25 mouse cellular contexts compared by ENCODE assay signal in the genomic region with DNA sequence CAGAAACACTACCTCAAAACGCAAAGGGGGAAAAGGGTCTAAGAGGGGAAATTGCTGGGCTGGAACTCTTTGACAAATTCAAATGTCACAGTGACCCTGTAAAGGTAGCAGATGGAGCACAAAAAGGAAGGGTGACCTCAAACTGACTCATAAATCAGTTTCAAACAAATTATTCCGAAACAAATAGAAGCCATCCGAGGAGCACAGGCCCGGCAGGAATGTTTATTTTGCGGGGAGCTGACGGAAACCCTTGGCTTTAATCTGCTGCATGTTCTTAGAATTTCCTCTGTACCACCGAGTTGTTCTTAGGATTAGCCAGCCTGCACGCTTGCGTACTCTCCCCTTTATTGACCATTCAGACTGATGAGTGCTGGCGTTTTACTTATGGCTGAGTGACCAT. TPM values are rescaled to one million over a fixed set of nuclear protein-coding genes. Genes with fewer than 3 reads are reported as not detected.
DNase-seq lines count a peak whose midpoint lies in the region; ATAC-seq and TF ChIP-seq lines count a peak whose summit lies in the region.
"Had no signal": no experiment of that assay in that cellular context is flagged by ENCODE, and none has a peak within 500 bp of the region (broad histone marks: within the 10 kb centered on the region; RNA-seq: fewer than 3 reads in every experiment).

No protein-coding gene starts in this region.

- H3K9ac ChIP-seq in liver, adult 2 months (ENCODE audit: low read depth, low read length) = peak overlapping the region; percentile 13; the same call in 1 of the 2 replicates
- H3K9ac ChIP-seq in liver, postnatal 0 days (replicated peaks) = no peak overlapping the region
- no peak overlapping the region for H3K9ac ChIP-seq in midbrain, embryonic 11.5 days (ENCODE audit: low read length)
- H3K9ac ChIP-seq in midbrain, embryonic 15.5 days = no peak overlapping the region
- H3K9ac ChIP-seq: heart, embryonic 12.5 days; hindbrain, embryonic 13.5 days; limb, embryonic 15.5 days; neural tube, embryonic 13.5 days had no signal

- no peaks in the 10 kb centered on the region for H3K27me3 ChIP-seq in liver, adult 2 months (ENCODE audit: control insufficient read depth, insufficient read depth, low read length)
- H3K27me3 ChIP-seq in liver, postnatal 0 days (ENCODE audit: insufficient read depth, low read length) = no peaks in the 10 kb centered on the region
- no peaks in the 10 kb centered on the region for H3K27me3 ChIP-seq in midbrain, embryonic 11.5 days (ENCODE audit: control insufficient read depth, insufficient read depth, low read length)
- no peaks in the 10 kb centered on the region for H3K27me3 ChIP-seq in midbrain, embryonic 15.5 days (replicated peaks)
- H3K27me3 ChIP-seq: heart, embryonic 12.5 days; limb, embryonic 15.5 days; neural tube, embryonic 13.5 days; Patski had no signal

- H3K36me3 ChIP-seq in liver, adult 2 months (ENCODE audit: control insufficient read depth, insufficient read depth, low read length) = no peaks in the 10 kb centered on the region
- no peaks in the 10 kb centered on the region for H3K36me3 ChIP-seq in liver, postnatal 0 days (replicated peaks; ENCODE audit: insufficient read depth, low read length)
- H3K36me3 ChIP-seq in midbrain, embryonic 11.5 days (ENCODE audit: control insufficient read depth, insufficient read depth, low read length) = no peaks in the 10 kb centered on the region
- no peaks in the 10 kb centered on the region for H3K36me3 ChIP-seq in midbrain, embryonic 15.5 days (replicated peaks)
- H3K36me3 ChIP-seq: heart, embryonic 12.5 days; hindbrain, embryonic 13.5 days; limb, embryonic 10.5 days; limb, embryonic 15.5 days; midbrain, embryonic 10.5 days; neural tube, embryonic 13.5 days had no signal

- peaks cover 4% of the 10 kb centered on the region; the same call in 1 of the 2 replicates for H3K79me2 ChIP-seq in liver, adult 2 months (ENCODE audit: control insufficient read depth, insufficient read depth, low read length)

- 24% methylated on average over 10 of the region's 10 CpGs for WGBS in liver, adult 2 months
- 63% methylated on average over 10 of the region's 10 CpGs for WGBS in liver, postnatal 0 days (ENCODE audit: insufficient replicate concordance)
- 54% methylated on average over 10 of the region's 10 CpGs for WGBS in midbrain, embryonic 11.5 days
- WGBS in midbrain, embryonic 15.5 days = 59% methylated on average over 10 of the region's 10 CpGs

- H3K9me3 ChIP-seq in liver, postnatal 0 days (ENCODE audit: low read length) = no peaks in the 10 kb centered on the region
- H3K9me3 ChIP-seq in midbrain, embryonic 11.5 days (ENCODE audit: control insufficient read depth, low read length) = no peaks in the 10 kb centered on the region
- no peaks in the 10 kb centered on the region for H3K9me3 ChIP-seq in midbrain, embryonic 15.5 days
- H3K9me3 ChIP-seq: heart, embryonic 12.5 days; hindbrain, embryonic 13.5 days; limb, embryonic 10.5 days; limb, embryonic 15.5 days; midbrain, embryonic 10.5 days; neural tube, embryonic 13.5 days had no signal

- no peak for DNase-seq in liver, adult 2 months (ENCODE audit: extremely low read depth, low read depth, low spot score)
- no peak for DNase-seq in liver, postnatal 0 days
- peak; percentile 75 for DNase-seq in midbrain, embryonic 11.5 days (ENCODE audit: low spot score, missing footprints)
- DNase-seq in adrenal gland, postnatal 36 days = peak; percentile 42 to 46
- DNase-seq in urinary bladder, postnatal 10 days (ENCODE audit: low spot score) = no peak
- DNase-seq: cerebellum, adult 2 months; cerebellum, postnatal 14 days; heart, adult 2 months; heart, postnatal 4 days; kidney, adult 9 months; kidney, postnatal 10 days; layer of hippocampus, adult 9-11 months; thymus, postnatal 14 days had no signal

- peaks cover 29% of the 10 kb centered on the region for H3K4me1 ChIP-seq in liver, adult 2 months (ENCODE audit: control insufficient read depth, insufficient read depth, low read length)
- H3K4me1 ChIP-seq in liver, postnatal 0 days (ENCODE audit: insufficient read depth) = peaks cover 20% of the 10 kb centered on the region
- H3K4me1 ChIP-seq in midbrain, embryonic 11.5 days (ENCODE audit: control insufficient read depth, insufficient read depth, low read length) = peaks cover 5% of the 10 kb centered on the region
- peaks cover 13% of the 10 kb centered on the region for H3K4me1 ChIP-seq in midbrain, embryonic 15.5 days

- no peak for ATAC-seq in liver, postnatal 0 days
- ATAC-seq in midbrain, embryonic 11.5 days (ENCODE audit: low FRiP score) = no peak
- no peak for ATAC-seq in midbrain, embryonic 15.5 days (replicated peaks)
- ATAC-seq in megakaryocyte, adult 5-6 weeks (ENCODE audit: poor library complexity, severe bottlenecking) = no peak
- ATAC-seq: forebrain, embryonic 16.5 days; intestine, postnatal 0 days; Patski had no signal

- TF ChIP-seq POLR2A in liver, adult 2 months (IDR thresholded peaks at IDR 0.05; ENCODE audit: extremely low read depth, insufficient read depth, low read length) = no peak

- H3K27ac ChIP-seq in liver, adult 2 months (replicated peaks; ENCODE audit: insufficient read depth, low read depth, low read length) = peak overlapping the region; percentile 78
- no peak overlapping the region for H3K27ac ChIP-seq in liver, postnatal 0 days (ENCODE audit: low read depth)
- no peak overlapping the region for H3K27ac ChIP-seq in midbrain, embryonic 11.5 days (ENCODE audit: low read depth, low read length)
- no peak overlapping the region for H3K27ac ChIP-seq in midbrain, embryonic 15.5 days
- H3K27ac ChIP-seq: heart, adult 2 months; hindbrain, embryonic 13.5 days; limb, embryonic 10.5 days; limb, embryonic 15.5 days; midbrain, embryonic 10.5 days; neural tube, embryonic 13.5 days had no signal

- H3K4me2 ChIP-seq in liver, postnatal 0 days (ENCODE audit: low read depth, low read length) = no peak overlapping the region
- no peak overlapping the region for H3K4me2 ChIP-seq in midbrain, embryonic 11.5 days
- no peak overlapping the region for H3K4me2 ChIP-seq in midbrain, embryonic 15.5 days
- H3K4me2 ChIP-seq: heart, embryonic 12.5 days; hindbrain, embryonic 13.5 days; limb, embryonic 15.5 days; neural tube, embryonic 13.5 days had no signal

- no peak overlapping the region for H3K4me3 ChIP-seq in liver, adult 2 months (ENCODE audit: insufficient read depth, low read depth, low read length)
- H3K4me3 ChIP-seq in liver, postnatal 0 days (ENCODE audit: low read depth, low read length) = no peak overlapping the region
- H3K4me3 ChIP-seq in midbrain, embryonic 11.5 days (ENCODE audit: low read depth, low read length) = no peak overlapping the region
- H3K4me3 ChIP-seq in midbrain, embryonic 15.5 days = no peak overlapping the region
- H3K4me3 ChIP-seq: erythroblast, embryonic 14.5 days; heart, adult 2 months; heart, embryonic 12.5 days; hindbrain, embryonic 13.5 days; limb, embryonic 10.5 days; limb, embryonic 15.5 days; midbrain, embryonic 10.5 days; neural tube, embryonic 13.5 days had no signal

- TF ChIP-seq CTCF in liver, adult 2 months (IDR thresholded peaks at IDR 0.05; ENCODE audit: low read depth, low read length) = no peak
- no peak for TF ChIP-seq CTCF in liver, postnatal 0 days (IDR thresholded peaks at IDR 0.05; ENCODE audit: low read depth)

- no peak for TF ChIP-seq EP300 in liver, postnatal 0 days (IDR thresholded peaks at IDR 0.05; ENCODE audit: low read depth)

RNA-seq across cellular contexts. Expression of a gene that starts 2.4 kb away (rescaled TPM):
- total RNA-seq in liver, adult 2 months (2014; rRNA removed) = 18.2 and 24.1 TPM in 2 replicates
- 36.3 and 52.8 TPM in 2 replicates for polyA plus RNA-seq in liver, adult 2 months (2012; rRNA removed)
- polyA plus RNA-seq in liver, postnatal 0 days (2015; fragmentation: Nextera tagmentation; extraction: Ambion mirVana) = 1.9 and 2.9 TPM in 2 replicates
- polyA plus RNA-seq in midbrain, embryonic 11.5 days (2014; fragmentation: Nextera tagmentation; extraction: Ambion mirVana) = 4.6 and 5.5 TPM in 2 replicates
- polyA plus RNA-seq in midbrain, embryonic 15.5 days (2015; fragmentation: Nextera tagmentation; extraction: Ambion mirVana) = 6.0 and 7.6 TPM in 2 replicates
- 100 to 1,000 TPM; 121 to 160 TPM for total RNA-seq in adrenal gland, postnatal 36 days (2021)
- total RNA-seq in megakaryocyte, adult 5-6 weeks (2015) = 37.9 and 43.1 TPM in 2 replicates
- total RNA-seq in megakaryocyte, adult 5-6 weeks (2017) = 28.8 and 35.0 TPM in 2 replicates

Comparison
In these comparisons a context has a peak if more than half of its experiments do, and no peak if none do; other contexts are left out.
1. DNase-seq: peak in midbrain, embryonic 11.5 days (single experiment) and adrenal gland, postnatal 36 days (2 of 2); none in liver, adult 2 months (single experiment), liver, postnatal 0 days (single experiment) and urinary bladder, postnatal 10 days (single experiment).